Mouse (Mus musculus): Measurements from ENCODE around the gene Asb2.
A peak's percentile ranks its signal among the peaks of the same experiment; 100 is the strongest.

Gene Asb2

DNA sequence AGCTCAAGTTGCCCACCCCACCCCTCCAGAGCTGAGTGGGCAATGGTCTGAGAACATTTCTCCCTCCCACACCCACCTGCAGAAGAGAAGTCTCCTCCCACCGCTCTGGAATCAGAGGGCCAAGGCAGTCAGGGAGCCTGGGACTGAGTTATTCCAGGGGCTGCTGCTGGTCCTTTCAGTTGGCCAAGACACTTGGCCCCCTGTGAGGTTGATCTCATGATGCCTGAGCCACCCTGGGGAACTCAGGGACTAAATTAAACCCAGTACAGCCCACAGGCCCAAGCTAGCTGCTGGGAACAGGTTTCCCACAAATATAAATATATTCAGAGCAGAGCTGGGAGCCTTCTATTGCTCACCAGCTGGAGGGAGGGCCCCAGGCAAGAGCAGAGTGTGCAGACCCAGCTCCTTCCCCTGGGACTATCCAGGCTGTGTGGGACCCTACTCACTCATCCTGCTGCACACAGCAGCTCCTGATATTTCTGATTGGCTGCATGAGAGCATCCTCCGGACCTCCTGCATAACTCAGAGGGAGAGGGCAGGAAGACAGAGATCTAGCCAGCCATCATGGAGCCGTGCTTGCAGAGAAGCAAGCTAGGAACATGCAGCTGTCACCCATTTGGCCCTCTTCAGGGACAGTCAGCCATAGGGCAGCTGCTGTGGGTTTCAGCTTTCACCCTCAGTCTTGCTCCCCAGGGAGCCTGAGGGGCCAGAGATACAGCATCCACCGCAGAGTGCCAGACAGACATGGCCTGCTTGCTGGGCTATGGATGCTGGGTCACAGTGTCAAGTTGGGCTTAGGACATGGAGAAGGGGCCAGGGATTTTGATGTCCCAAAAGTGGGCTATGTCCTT, 3.4 kb upstream of the Asb2 start:
- DNase-seq, result no peak

GRCm38 (mm10) chr12:103358216-103358615, 2.4 kb upstream of the Asb2 start:
- DNase-seq, result no peak

GRCm38 (mm10) chr12:103356415-103356748, 581 bp upstream of the Asb2 start:
- no peak for DNase-seq

GRCm38 (mm10) chr12:103353538-103353937, 2.3 kb downstream of the Asb2 start:
- peak; percentile 58 for DNase-seq

DNA sequence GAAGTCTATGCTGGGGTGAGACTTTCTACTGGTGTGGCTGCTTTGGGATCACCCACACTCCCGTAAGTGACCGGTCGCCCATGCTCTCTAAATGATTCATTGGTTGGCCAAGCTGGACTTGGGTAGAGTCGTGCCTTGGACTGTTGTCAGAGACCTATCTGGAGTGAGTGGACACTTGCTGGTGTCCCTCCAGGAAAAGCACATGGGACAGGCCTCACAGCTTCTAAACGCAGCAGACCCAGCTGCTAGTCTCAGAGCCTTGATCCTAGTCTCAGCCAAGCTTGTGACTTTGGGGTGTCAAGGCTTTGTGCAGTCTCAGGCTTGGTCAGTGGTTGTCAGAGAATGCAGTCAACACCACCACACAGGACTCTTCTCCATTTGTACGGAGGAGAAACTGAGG, 3.1 kb downstream of the Asb2 start:
- DNase-seq, result no peak

DNA sequence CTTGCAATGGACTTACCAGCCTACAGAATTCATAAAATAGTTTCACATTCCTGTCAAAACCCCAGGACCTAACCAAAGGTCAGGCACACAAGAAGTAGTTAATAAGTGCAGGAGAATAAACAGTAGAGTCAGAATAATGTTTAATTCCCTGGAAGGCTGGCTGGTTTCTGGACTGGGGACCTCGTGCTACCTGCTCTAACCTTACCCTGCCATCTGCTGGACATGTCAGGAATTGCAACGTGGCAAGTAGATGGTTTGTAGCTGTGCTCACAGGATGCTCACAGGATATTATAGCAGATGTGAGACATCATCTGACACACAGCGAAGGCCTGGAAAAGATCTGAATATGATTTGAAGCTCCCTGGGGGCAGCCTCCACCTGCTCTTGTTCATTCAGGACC, 7.3 kb downstream of the Asb2 start:
- DNase-seq, result peak; percentile 88

- DNase-seq, result no peak
These were observed 8.4 kb downstream of the Asb2 start for GRCm38 (mm10) chr12:103347406-103347805.

DNA sequence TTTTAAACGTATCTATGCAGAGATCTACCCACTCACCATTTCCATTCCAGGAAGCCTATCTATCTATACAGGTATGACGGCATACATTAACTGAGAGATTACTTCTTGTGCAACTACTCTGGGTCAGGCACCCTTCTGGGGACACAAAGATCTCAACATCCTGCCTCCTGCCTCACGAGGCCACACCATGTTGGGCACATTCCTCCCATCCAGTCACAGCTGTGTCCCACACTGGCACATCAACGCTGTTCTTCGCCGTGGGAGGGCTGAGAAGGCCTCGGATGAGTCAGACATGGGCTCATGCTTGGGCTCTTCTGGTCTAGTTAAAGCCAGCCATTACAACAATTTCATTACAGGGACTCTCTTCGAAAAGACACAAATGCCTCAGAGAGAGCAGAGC, 8.9 kb downstream of the Asb2 start:
- DNase-seq, result no peak

DNA sequence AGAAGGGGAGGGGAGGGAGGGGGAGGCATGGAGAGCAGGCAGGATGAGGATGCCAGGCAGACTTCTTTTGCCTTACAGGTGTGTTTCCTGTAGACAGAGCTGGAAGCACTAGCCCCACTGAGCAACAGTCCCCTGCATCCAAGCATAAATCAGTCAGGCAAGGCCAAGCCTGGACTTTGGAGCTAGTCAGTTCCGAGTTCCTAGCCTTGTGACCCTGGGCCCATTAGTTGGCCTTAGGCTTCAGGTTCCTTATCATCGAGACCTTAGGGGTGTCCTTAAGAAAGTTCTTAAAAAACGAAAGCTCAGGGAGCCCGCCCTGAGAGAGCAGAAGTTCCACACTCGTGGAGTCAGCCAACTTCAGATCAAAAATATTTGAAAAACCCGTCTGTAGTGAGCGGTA, 10.9 kb downstream of the Asb2 start:
- DNase-seq, result no peak

DNA sequence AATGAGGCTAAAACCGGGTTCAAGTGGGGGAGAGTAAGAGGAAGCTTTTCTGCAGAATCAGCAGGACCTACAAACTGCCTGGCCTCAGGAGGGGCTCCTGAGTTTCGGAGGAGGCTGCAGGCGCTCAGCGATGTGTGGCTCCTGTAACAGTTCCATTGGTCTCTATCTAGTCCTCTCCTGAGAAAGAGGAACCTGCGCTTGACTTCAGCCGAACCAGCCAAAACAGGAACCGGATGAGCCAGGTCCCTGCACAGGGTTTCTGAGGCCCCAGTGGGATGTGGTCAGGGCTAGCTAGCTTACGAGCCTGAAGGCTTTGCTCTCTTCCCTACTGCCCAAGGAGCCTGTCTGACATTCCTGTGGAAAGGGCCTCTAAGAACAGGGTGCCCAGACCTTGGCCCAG, 12.3 kb downstream of the Asb2 start:
- DNase-seq, result peak; percentile 64

- peak; percentile 62 for DNase-seq
These were observed 14.6 kb downstream of the Asb2 start for GRCm38 (mm10) chr12:103341212-103341611.

- peak; percentile 40 for DNase-seq
These were observed 17.5 kb downstream of the Asb2 start for GRCm38 (mm10) chr12:103338162-103338798.

- no peak for DNase-seq
These were observed 19.0 kb downstream of the Asb2 start for GRCm38 (mm10) chr12:103336766-103337165.

DNA sequence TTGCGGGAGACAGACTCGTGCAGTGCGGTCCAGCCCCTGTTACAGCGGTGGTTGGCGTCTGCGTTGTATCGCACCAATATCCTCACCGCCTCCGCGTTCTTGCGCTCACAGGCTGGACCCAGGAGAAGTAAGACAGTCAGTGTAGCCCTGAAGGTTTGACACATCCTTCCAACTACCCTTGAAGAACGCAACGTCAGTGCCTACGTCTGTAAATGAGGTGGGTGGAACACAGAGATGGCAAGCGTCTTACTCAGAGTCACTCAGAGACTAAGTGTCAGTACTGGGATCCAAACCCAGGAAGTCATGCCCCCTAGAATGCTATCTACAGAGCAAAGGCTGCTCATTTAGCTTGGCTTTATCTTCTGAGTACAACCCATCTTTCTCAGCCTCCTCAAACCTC, 22.4 kb downstream of the Asb2 start:
- peak; percentile 34 for DNase-seq

GRCm38 (mm10) chr12:103332879-103333278, 22.9 kb downstream of the Asb2 start:
- peak; percentile 49 for DNase-seq

DNA sequence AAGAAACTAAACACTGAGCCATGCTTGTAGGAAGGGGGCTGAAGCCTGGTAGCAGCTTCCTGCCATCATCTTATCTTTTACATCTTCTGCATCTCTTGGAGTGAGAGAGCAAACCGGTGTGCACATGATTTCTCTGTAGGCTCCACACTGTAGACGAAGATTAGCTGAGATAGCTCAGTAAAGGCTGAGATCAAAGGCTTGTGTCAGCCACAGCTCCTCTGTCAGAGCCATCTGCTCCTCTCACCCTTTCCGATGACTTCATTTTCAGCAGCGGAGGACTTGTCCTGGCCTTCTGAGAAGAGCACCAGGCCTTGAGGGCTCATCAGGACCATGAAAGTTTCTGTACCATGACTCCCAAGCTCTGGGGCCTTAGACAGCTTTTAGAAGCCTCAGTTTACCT, 24.3 kb downstream of the Asb2 start:
- peak; percentile 77 for DNase-seq

DNA sequence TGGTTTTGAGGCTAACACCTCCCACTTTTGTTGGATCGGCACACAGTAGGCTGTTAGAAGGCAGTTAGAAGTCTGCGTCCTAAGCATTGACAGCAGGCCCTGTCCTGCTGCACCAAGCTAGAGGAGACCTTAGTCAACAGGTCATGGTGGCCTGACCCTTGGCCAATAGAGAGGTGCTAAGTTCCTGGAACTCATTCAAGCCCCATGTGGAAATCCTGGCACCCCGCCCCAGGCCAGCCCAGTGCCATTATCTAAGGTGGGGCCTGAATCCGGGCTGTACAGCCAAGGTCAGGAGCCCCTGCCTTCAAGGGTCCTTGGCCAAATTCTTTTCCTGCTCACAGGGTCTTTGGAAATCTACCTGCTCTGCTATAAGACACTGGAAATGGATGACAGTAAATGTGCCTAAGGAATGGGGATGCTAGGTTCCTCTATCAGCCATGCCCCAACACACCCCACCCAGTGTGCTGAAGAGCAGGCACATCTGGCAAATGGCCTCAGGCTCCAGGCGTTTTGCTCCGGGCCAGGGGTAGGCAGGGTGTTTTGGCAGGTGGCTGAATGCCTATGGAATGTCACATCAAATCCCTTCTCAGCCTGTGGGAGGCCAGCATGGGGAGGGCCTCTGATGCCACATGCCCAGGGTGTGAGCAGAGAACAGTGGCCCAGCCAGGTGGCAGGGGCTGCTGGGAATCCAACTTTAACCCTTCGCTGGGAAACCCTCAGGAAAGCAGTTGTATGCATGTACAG, 27.2 kb downstream of the Asb2 start:
- no peak for DNase-seq

DNA sequence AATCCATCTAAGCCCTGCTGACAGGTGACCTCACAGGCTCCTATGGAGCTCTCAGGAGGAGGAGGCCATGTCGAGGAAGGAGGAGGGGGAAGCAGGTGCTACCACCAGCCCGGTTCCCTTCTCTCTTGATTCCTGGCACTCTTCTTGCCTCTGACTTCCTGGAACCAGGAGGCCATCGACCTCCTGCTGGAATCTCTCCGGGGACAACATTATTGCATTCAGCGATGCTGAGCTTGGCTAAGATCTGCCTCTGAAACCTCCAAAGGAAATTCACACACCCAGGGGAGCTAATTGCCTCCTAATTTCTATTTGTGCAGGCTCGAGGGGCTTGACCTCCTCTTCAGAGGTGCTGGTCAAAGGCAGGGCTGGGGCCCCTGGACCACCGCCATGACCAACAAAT, 28.7 kb downstream of the Asb2 start:
- DNase-seq, result no peak

GRCm38 (mm10) chr12:103326569-103326968, 29.2 kb downstream of the Asb2 start:
- no peak for DNase-seq

- peak; percentile 96 for DNase-seq
These were observed 30.5 kb downstream of the Asb2 start for GRCm38 (mm10) chr12:103325156-103325857.

DNA sequence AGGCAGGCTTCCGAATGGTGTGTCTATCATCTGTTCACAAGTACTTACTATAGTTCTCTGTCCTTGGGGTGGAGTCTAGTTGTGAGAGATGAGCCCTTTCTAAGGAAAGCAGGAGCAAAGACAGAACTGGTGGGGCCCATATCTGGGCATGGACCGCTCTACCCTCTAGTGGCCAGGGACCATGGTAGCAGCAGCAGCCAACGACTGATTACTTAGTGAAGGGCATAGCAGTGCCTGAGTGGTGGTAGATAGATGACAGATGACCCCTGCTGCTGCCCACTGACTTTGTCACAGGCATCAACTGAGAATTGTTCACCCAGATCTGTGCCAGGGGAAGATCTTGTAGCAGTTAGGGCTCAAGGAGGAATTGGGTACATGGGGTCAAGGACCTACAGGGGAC, 33.0 kb downstream of the Asb2 start:
- DNase-seq, result peak; percentile 59

- DNase-seq, result no peak
These were observed 39.8 kb downstream of the Asb2 start for GRCm38 (mm10) chr12:103315831-103316545.

Measured in thymus, postnatal 14 days (tissue).